Mouse (Mus musculus): ENCODE measurements around the gene Unc13d. TPM values are rescaled to one million over a fixed set of nuclear protein-coding genes. Genes with fewer than 3 reads are reported as not detected.
"Not testable (repeated sequence)": the region's sequence is repeated elsewhere in the genome, so short reads cannot be mapped to it uniquely, and the experiment has no call there.

The Unc13d gene
- polyA plus RNA-seq, 1 experiment from 2014 or later: 2.3 TPM

GRCm38 (mm10) chr11:116098711-116099460 is 21.1 kb upstream of the Unc13d start:
- no peak overlapping the region for H3K4me3 ChIP-seq (ENCODE audit: low read depth, low read length)
- peak; percentile 39 for ATAC-seq (ENCODE audit: low FRiP score, low TSS enrichment)
- H3K36me3 ChIP-seq (ENCODE audit: control insufficient read depth, insufficient read depth, low read length): no peaks in the 10 kb centered on the region
- TF ChIP-seq EP300 (optimal IDR thresholded peaks at IDR 0.05) (no peak), CTCF (IDR thresholded peaks at IDR 0.05; ENCODE audit: low read depth) (no peak)
- H3K9me3 ChIP-seq (ENCODE audit: control insufficient read depth, low read length): no peaks in the 10 kb centered on the region
- DNase-seq (ENCODE audit: low spot score): no peak
- H3K4me2 ChIP-seq (replicated peaks; ENCODE audit: low read depth): no peak overlapping the region
- peak overlapping the region; percentile 95 for H3K27ac ChIP-seq (replicated peaks)
- H3K9ac ChIP-seq (ENCODE audit: low read length): peak overlapping the region; percentile 13; the same call in 1 of the 2 replicates
- WGBS: 49% methylated on average over 14 of the region's 14 CpGs
- peaks cover 36% of the 10 kb centered on the region for H3K4me1 ChIP-seq (replicated peaks; ENCODE audit: control insufficient read depth, insufficient read depth)
- H3K27me3 ChIP-seq (ENCODE audit: control insufficient read depth, insufficient read depth, low read length): no peaks in the 10 kb centered on the region

GRCm38 (mm10) chr11:116096213-116097108 is 18.7 kb upstream of the Unc13d start:
- ATAC-seq (ENCODE audit: low FRiP score, low TSS enrichment) (no peak), DNase-seq (ENCODE audit: low spot score) (peak; percentile 59)
- Histone ChIP-seq H3K4me1 (replicated peaks; ENCODE audit: control insufficient read depth, insufficient read depth) (peaks cover 18% of the 10 kb centered on the region), H3K4me3 (ENCODE audit: low read depth, low read length) (no peak overlapping the region), H3K9ac (ENCODE audit: low read length) (no peak overlapping the region), H3K27me3 (ENCODE audit: control insufficient read depth, insufficient read depth, low read length) (no peaks in the 10 kb centered on the region), H3K36me3 (ENCODE audit: control insufficient read depth, insufficient read depth, low read length) (no peaks in the 10 kb centered on the region), H3K4me2 (replicated peaks; ENCODE audit: low read depth) (no peak overlapping the region), H3K9me3 (ENCODE audit: control insufficient read depth, low read length) (no peaks in the 10 kb centered on the region), H3K27ac (replicated peaks) (no peak overlapping the region; the same call in 1 of the 2 replicates)
- 86% methylated on average over 5 of the region's 5 CpGs for WGBS
- TF ChIP-seq CTCF (IDR thresholded peaks at IDR 0.05; ENCODE audit: low read depth) (peak; percentile 67), EP300 (optimal IDR thresholded peaks at IDR 0.05) (no peak)

GRCm38 (mm10) chr11:116095573-116095972 is 17.8 kb upstream of the Unc13d start:
- Histone ChIP-seq H3K4me3 (ENCODE audit: low read depth, low read length) (no peak overlapping the region), H3K27me3 (ENCODE audit: control insufficient read depth, insufficient read depth, low read length) (no peaks in the 10 kb centered on the region), H3K9ac (ENCODE audit: low read length) (no peak overlapping the region), H3K27ac (replicated peaks) (no peak overlapping the region), H3K9me3 (ENCODE audit: control insufficient read depth, low read length) (no peaks in the 10 kb centered on the region), H3K4me1 (replicated peaks; ENCODE audit: control insufficient read depth, insufficient read depth) (peaks cover 10% of the 10 kb centered on the region), H3K36me3 (ENCODE audit: control insufficient read depth, insufficient read depth, low read length) (no peaks in the 10 kb centered on the region), H3K4me2 (replicated peaks; ENCODE audit: low read depth) (no peak overlapping the region)
- 43% methylated on average over 3 of the region's 3 CpGs for WGBS
- TF ChIP-seq CTCF (IDR thresholded peaks at IDR 0.05; ENCODE audit: low read depth) (no peak), EP300 (optimal IDR thresholded peaks at IDR 0.05) (no peak)
- ATAC-seq (ENCODE audit: low FRiP score, low TSS enrichment) (no peak), DNase-seq (ENCODE audit: low spot score) (no peak)

- no peak overlapping the region for H3K9ac ChIP-seq (ENCODE audit: low read length)
- no peaks in the 10 kb centered on the region for H3K36me3 ChIP-seq (ENCODE audit: control insufficient read depth, insufficient read depth, low read length)
- no peaks in the 10 kb centered on the region for H3K9me3 ChIP-seq (ENCODE audit: control insufficient read depth, low read length)
- TF ChIP-seq CTCF (IDR thresholded peaks at IDR 0.05; ENCODE audit: low read depth): no peak
- no peak for TF ChIP-seq EP300 (optimal IDR thresholded peaks at IDR 0.05)
- DNase-seq (ENCODE audit: low spot score) (no peak), ATAC-seq (ENCODE audit: low FRiP score, low TSS enrichment) (no peak)
- peaks cover under 1% of the 10 kb centered on the region for H3K4me1 ChIP-seq (replicated peaks; ENCODE audit: control insufficient read depth, insufficient read depth)
- H3K4me3 ChIP-seq (ENCODE audit: low read depth, low read length): no peak overlapping the region
- H3K27me3 ChIP-seq (ENCODE audit: control insufficient read depth, insufficient read depth, low read length): no peaks in the 10 kb centered on the region
- 0 out of 2 replicates have a peak overlapping the region, but pooled peaks have one; percentile 18 for H3K27ac ChIP-seq (replicated peaks)
- no peak overlapping the region for H3K4me2 ChIP-seq (replicated peaks; ENCODE audit: low read depth)
- WGBS: 47% methylated on average over 16 of the region's 16 CpGs
These were observed 16.2 kb upstream of the Unc13d start for GRCm38 (mm10) chr11:116093771-116094565.

GRCm38 (mm10) chr11:116092959-116093358 is 15.2 kb upstream of the Unc13d start:
- H3K4me3 ChIP-seq (ENCODE audit: low read depth, low read length); H3K9me3 ChIP-seq (ENCODE audit: control insufficient read depth, low read length); H3K9ac ChIP-seq (ENCODE audit: low read length); H3K4me1 ChIP-seq (replicated peaks; ENCODE audit: control insufficient read depth, insufficient read depth); H3K27ac ChIP-seq (replicated peaks); H3K27me3 ChIP-seq (ENCODE audit: control insufficient read depth, insufficient read depth, low read length); H3K4me2 ChIP-seq (replicated peaks; ENCODE audit: low read depth); DNase-seq (ENCODE audit: low spot score); H3K36me3 ChIP-seq (ENCODE audit: control insufficient read depth, insufficient read depth, low read length); ATAC-seq (ENCODE audit: low FRiP score, low TSS enrichment): not testable (repeated sequence)
- 93% methylated on average over 6 of the region's 6 CpGs for WGBS
- TF ChIP-seq CTCF (IDR thresholded peaks at IDR 0.05; ENCODE audit: low read depth): 0 out of 2 replicates have a peak, but pooled peaks have one; percentile 21

Measured in stomach, postnatal 0 days (tissue).